Mouse (Mus musculus) hindbrain, embryonic 13.5 days (tissue): Measurements from ENCODE around the gene Prkab2. TPM values are rescaled to one million over a fixed set of nuclear protein-coding genes. Genes with fewer than 3 reads are reported as not detected.
A peak's percentile ranks its signal among the peaks of the same experiment; 100 is the strongest.

Source experiments
- ATAC-seq: fragments of 200-750 bp; cut with Nextera tagmentation; 2 replicates; pipeline ENCODE4 v1.8.0; 2017; ENCODE audit warnings: moderate TSS enrichment; ENCODE audit not compliant: low FRiP score
- H3K27ac ChIP-seq: fragments of 300-500 bp; sonication (generic); 2 replicates; pipeline ENCODE4 v1.5.1; 2015; ENCODE audit warnings: inconsistent platforms, mild to moderate bottlenecking, moderate library complexity
- H3K27me3 ChIP-seq: fragments of 300-500 bp; sonication (generic); 2 replicates; pipeline ENCODE4 v1.6.1; 2015; ENCODE audit warnings: mild to moderate bottlenecking, inconsistent platforms
- H3K36me3 ChIP-seq: fragments of 300-500 bp; sonication (generic); 2 replicates; pipeline ENCODE4 v1.6.1; 2015; ENCODE audit warnings: mild to moderate bottlenecking, inconsistent platforms
- H3K4me1 ChIP-seq: fragments of 300-500 bp; sonication (generic); replicated peaks from 2 replicates; pipeline ENCODE4 v1.6.1; 2015; ENCODE audit warnings: inconsistent platforms
- H3K4me2 ChIP-seq: fragments of 300-500 bp; sonication (generic); 2 replicates; pipeline ENCODE4 v1.6.1; 2015; ENCODE audit warnings: inconsistent platforms, mild to moderate bottlenecking, moderate library complexity
- H3K4me3 ChIP-seq: fragments of 300-500 bp; sonication (generic); 2 replicates; pipeline ENCODE4 v1.5.1; 2015; ENCODE audit warnings: mild to moderate bottlenecking, inconsistent platforms
- H3K9ac ChIP-seq: fragments of 300-500 bp; sonication (generic); 2 replicates; pipeline ENCODE4 v1.6.1; 2015; ENCODE audit warnings: mild to moderate bottlenecking, inconsistent platforms
- H3K9me3 ChIP-seq: fragments of 300-500 bp; sonication (generic); 2 replicates; pipeline ENCODE4 v1.6.1; 2016; ENCODE audit warnings: inconsistent platforms
- WGBS: fragments of 180-500 bp; shearing (Covaris S2); methylation state at CpG from one replicate; pipeline ENCODE4 v1.1.7; 2015; 5-methylcytosine and 5-hydroxymethylcytosine counted together
- polyA plus RNA-seq: library from polyadenylated mRNA; unstranded; fragments of >200 nt; fragmentation: Nextera tagmentation; extraction: Ambion mirVana; gene quantifications from 2 replicates; pipeline ENCODE4 v1.2.1, GENCODE M21; 2015

The Prkab2 gene
- polyA plus RNA-seq, 1 experiment from 2014 or later = 9.2 TPM

- Histone ChIP-seq H3K27ac (no peak overlapping the region), H3K9ac (no peak overlapping the region), H3K4me1 (peaks cover 13% of the 10 kb centered on the region), H3K36me3 (no peaks in the 10 kb centered on the region), H3K4me2 (no peak overlapping the region), H3K4me3 (no peak overlapping the region), H3K27me3 (no peaks in the 10 kb centered on the region), H3K9me3 (no peaks in the 10 kb centered on the region)
- 86% methylated on average over 8 of the region's 8 CpGs for WGBS
- no peak for ATAC-seq
These were observed 3.1 kb upstream of the Prkab2 start for GRCm38 (mm10) chr3:97654901-97655300.

- WGBS = 1% methylated on average over 47 of the region's 50 CpGs
- H3K4me2 ChIP-seq = peak overlapping the region; percentile 81
- no peaks in the 10 kb centered on the region for H3K27me3 ChIP-seq
- H3K4me1 ChIP-seq = peaks cover 14% of the 10 kb centered on the region
- H3K27ac ChIP-seq = peak overlapping the region; percentile 56
- no peaks in the 10 kb centered on the region for H3K9me3 ChIP-seq
- peak; percentile 80; the same call in 1 of the 2 replicates for ATAC-seq
- H3K4me3 ChIP-seq = peak overlapping the region; percentile 84
- peaks cover 14% of the 10 kb centered on the region for H3K36me3 ChIP-seq
- H3K9ac ChIP-seq = peak overlapping the region; percentile 83
These were observed 617 bp downstream of the Prkab2 start for GRCm38 (mm10) chr3:97658426-97659193.

- 0 out of 2 replicates have a peak overlapping the region, but pooled peaks have one; percentile 84 for H3K4me3 ChIP-seq
- H3K4me2 ChIP-seq = peak overlapping the region; percentile 81
- no peaks in the 10 kb centered on the region for H3K27me3 ChIP-seq
- H3K9ac ChIP-seq = no peak overlapping the region
- H3K9me3 ChIP-seq = no peaks in the 10 kb centered on the region
- H3K36me3 ChIP-seq = peaks cover 25% of the 10 kb centered on the region
- H3K4me1 ChIP-seq = peaks cover 14% of the 10 kb centered on the region
- WGBS = 76% methylated on average over 7 of the region's 7 CpGs
- no peak overlapping the region for H3K27ac ChIP-seq
- no peak for ATAC-seq
These were observed 1.8 kb downstream of the Prkab2 start for GRCm38 (mm10) chr3:97659746-97660145.

- H3K36me3 ChIP-seq = peaks cover 36% of the 10 kb centered on the region
- H3K4me1 ChIP-seq = peaks cover 14% of the 10 kb centered on the region
- no peaks in the 10 kb centered on the region for H3K27me3 ChIP-seq
- no peak overlapping the region; the same call in 1 of the 2 replicates for H3K9ac ChIP-seq
- WGBS = 77% methylated on average over 8 of the region's 8 CpGs
- ATAC-seq = no peak
- no peaks in the 10 kb centered on the region for H3K9me3 ChIP-seq
- H3K27ac ChIP-seq = no peak overlapping the region
- H3K4me2 ChIP-seq = no peak overlapping the region
- no peak overlapping the region for H3K4me3 ChIP-seq
These were observed 3.2 kb downstream of the Prkab2 start for GRCm38 (mm10) chr3:97661206-97661605.

GRCm38 (mm10) chr3:97665525-97665924 is 7.5 kb downstream of the Prkab2 start:
- H3K4me2 ChIP-seq = no peak overlapping the region
- no peak for ATAC-seq
- WGBS = 94% methylated on average over 9 of the region's 9 CpGs

GRCm38 (mm10) chr3:97666154-97666553 is 8.2 kb downstream of the Prkab2 start:
- peaks cover 81% of the 10 kb centered on the region for H3K36me3 ChIP-seq
- H3K27me3 ChIP-seq = no peaks in the 10 kb centered on the region
- no peak overlapping the region for H3K9ac ChIP-seq
- ATAC-seq = no peak
- H3K4me1 ChIP-seq = no peaks in the 10 kb centered on the region
- 85% methylated on average over 8 of the region's 8 CpGs for WGBS
- H3K4me2 ChIP-seq = no peak overlapping the region
- no peak overlapping the region for H3K27ac ChIP-seq
- H3K9me3 ChIP-seq = no peaks in the 10 kb centered on the region
- no peak overlapping the region for H3K4me3 ChIP-seq

More at GRCm38 (mm10) chr3:97665525-97665924, 7.5 kb downstream of the Prkab2 start:
- Histone ChIP-seq H3K9me3 (no peaks in the 10 kb centered on the region), H3K27me3 (no peaks in the 10 kb centered on the region), H3K27ac (no peak overlapping the region), H3K4me1 (no peaks in the 10 kb centered on the region), H3K36me3 (peaks cover 75% of the 10 kb centered on the region), H3K9ac (no peak overlapping the region), H3K4me3 (no peak overlapping the region)

- Histone ChIP-seq H3K27me3 (no peaks in the 10 kb centered on the region), H3K4me3 (no peak overlapping the region), H3K9me3 (no peaks in the 10 kb centered on the region), H3K36me3 (peaks cover 90% of the 10 kb centered on the region), H3K4me2 (no peak overlapping the region), H3K27ac (no peak overlapping the region), H3K9ac (no peak overlapping the region), H3K4me1 (no peaks in the 10 kb centered on the region)
- 84% methylated on average over 14 of the region's 14 CpGs for WGBS
- no peak for ATAC-seq
These were observed 9.2 kb downstream of the Prkab2 start for GRCm38 (mm10) chr3:97667093-97667675.

GRCm38 (mm10) chr3:97674644-97675110 is 16.7 kb downstream of the Prkab2 start, which contains the start of gene Gm17651:
Gm17651 (minus strand) TSS chr3:97674694.
- no peak within 1 kb of the TSS for H3K9ac ChIP-seq
- H3K27ac ChIP-seq = no peak within 1 kb of the TSS
- no peaks in the 10 kb centered on the region for H3K27me3 ChIP-seq
- no peak within 1 kb of the TSS for H3K4me2 ChIP-seq
- no peaks in the 10 kb centered on the region for H3K9me3 ChIP-seq
- peaks cover 26% of the 10 kb centered on the region for H3K36me3 ChIP-seq
- no peaks in the 10 kb centered on the region for H3K4me1 ChIP-seq
- no peak for ATAC-seq
- H3K4me3 ChIP-seq = no peak within 1 kb of the TSS
- 91% methylated on average over 7 of the region's 7 CpGs for WGBS

GRCm38 (mm10) chr3:97676126-97676525 is 18.1 kb downstream of the Prkab2 start:
- no peak overlapping the region for H3K4me3 ChIP-seq
- 99% methylated on average over 3 of the region's 3 CpGs for WGBS

GRCm38 (mm10) chr3:97678416-97678815 is 20.4 kb downstream of the Prkab2 start:
- H3K27me3 ChIP-seq = peaks cover 21% of the 10 kb centered on the region
- no peak overlapping the region for H3K9ac ChIP-seq
- no peak overlapping the region for H3K4me3 ChIP-seq
- peaks cover 19% of the 10 kb centered on the region for H3K4me1 ChIP-seq
- H3K9me3 ChIP-seq = no peaks in the 10 kb centered on the region
- ATAC-seq = no peak
- H3K36me3 ChIP-seq = no peaks in the 10 kb centered on the region
- no peak overlapping the region for H3K4me2 ChIP-seq
- 98% methylated on average over 3 of the region's 3 CpGs for WGBS
- no peak overlapping the region for H3K27ac ChIP-seq

More at GRCm38 (mm10) chr3:97676126-97676525, 18.1 kb downstream of the Prkab2 start:
- Histone ChIP-seq H3K36me3 (peaks cover 13% of the 10 kb centered on the region), H3K27ac (no peak overlapping the region), H3K27me3 (peaks cover under 1% of the 10 kb centered on the region), H3K4me1 (peaks cover 4% of the 10 kb centered on the region), H3K9ac (no peak overlapping the region), H3K9me3 (no peaks in the 10 kb centered on the region), H3K4me2 (no peak overlapping the region)
- ATAC-seq = no peak

- Histone ChIP-seq H3K4me1 (peaks cover 27% of the 10 kb centered on the region), H3K9ac (peak overlapping the region; percentile 67), H3K4me3 (peak overlapping the region; percentile 40), H3K9me3 (no peaks in the 10 kb centered on the region), H3K4me2 (peak overlapping the region; percentile 67), H3K36me3 (no peaks in the 10 kb centered on the region), H3K27ac (no peak overlapping the region), H3K27me3 (peaks cover 34% of the 10 kb centered on the region)
- 4% methylated on average over 28 of the region's 28 CpGs for WGBS
- ATAC-seq = peak; percentile 74
These were observed 22.8 kb downstream of the Prkab2 start for GRCm38 (mm10) chr3:97680631-97681320.
